Mouse (Mus musculus): ENCODE data around the gene Rad23a.

Gene Rad23a

GRCm38 (mm10) chr8:84813059-84813458, 27.4 kb downstream of the Rad23a start:
- Histone ChIP-seq H3K27me3 (ENCODE audit: insufficient read depth, low read length) (peaks cover 46% of the 10 kb centered on the region), H3K4me1 (replicated peaks; ENCODE audit: low read depth, low read length) (peaks cover 30% of the 10 kb centered on the region), H3K36me3 (ENCODE audit: insufficient read depth, low read length) (no peaks in the 10 kb centered on the region), H3K4me3 (replicated peaks; ENCODE audit: low read length) (no peak overlapping the region), H3K9me3 (ENCODE audit: low read length) (no peaks in the 10 kb centered on the region)
- TF ChIP-seq POU5F1 (IDR thresholded peaks at IDR 0.05; ENCODE audit: borderline replicate concordance, low read length): no peak
- TF ChIP-seq CTCF (conservative IDR thresholded peaks at IDR 0.05; ENCODE audit: low read length): peak; percentile 74

- Histone ChIP-seq H3K4me3 (replicated peaks; ENCODE audit: low read length) (no peak overlapping the region), H3K9me3 (ENCODE audit: low read length) (no peaks in the 10 kb centered on the region), H3K27me3 (ENCODE audit: insufficient read depth, low read length) (peaks cover 50% of the 10 kb centered on the region), H3K4me1 (replicated peaks; ENCODE audit: low read depth, low read length) (peaks cover 26% of the 10 kb centered on the region), H3K36me3 (ENCODE audit: insufficient read depth, low read length) (no peaks in the 10 kb centered on the region)
- no peak for TF ChIP-seq CTCF (conservative IDR thresholded peaks at IDR 0.05; ENCODE audit: low read length)
- TF ChIP-seq POU5F1 (IDR thresholded peaks at IDR 0.05; ENCODE audit: borderline replicate concordance, low read length): no peak
- TF ChIP-seq NANOG (IDR thresholded peaks at IDR 0.05; ENCODE audit: borderline replicate concordance, low read length): no peak
These were observed 29.2 kb downstream of the Rad23a start for GRCm38 (mm10) chr8:84811303-84811702.

GRCm38 (mm10) chr8:84810896-84811295, 29.6 kb downstream of the Rad23a start:
- Histone ChIP-seq H3K4me1 (replicated peaks; ENCODE audit: low read depth, low read length) (peaks cover 21% of the 10 kb centered on the region), H3K36me3 (ENCODE audit: insufficient read depth, low read length) (no peaks in the 10 kb centered on the region), H3K27me3 (ENCODE audit: insufficient read depth, low read length) (peaks cover 48% of the 10 kb centered on the region), H3K4me3 (replicated peaks; ENCODE audit: low read length) (no peak overlapping the region), H3K9me3 (ENCODE audit: low read length) (peaks cover 3% of the 10 kb centered on the region; the same call in 1 of the 2 replicates)
- TF ChIP-seq NANOG (IDR thresholded peaks at IDR 0.05; ENCODE audit: borderline replicate concordance, low read length) (no peak), POU5F1 (IDR thresholded peaks at IDR 0.05; ENCODE audit: borderline replicate concordance, low read length) (no peak), CTCF (conservative IDR thresholded peaks at IDR 0.05; ENCODE audit: low read length) (no peak)

GRCm38 (mm10) chr8:84809941-84810280, 30.6 kb downstream of the Rad23a start:
- Histone ChIP-seq H3K9me3 (ENCODE audit: low read length) (peaks cover 3% of the 10 kb centered on the region; the same call in 1 of the 2 replicates), H3K36me3 (ENCODE audit: insufficient read depth, low read length) (no peaks in the 10 kb centered on the region), H3K4me3 (replicated peaks; ENCODE audit: low read length) (no peak overlapping the region), H3K4me1 (replicated peaks; ENCODE audit: low read depth, low read length) (peaks cover 13% of the 10 kb centered on the region), H3K27me3 (ENCODE audit: insufficient read depth, low read length) (peaks cover 57% of the 10 kb centered on the region)
- TF ChIP-seq CTCF (conservative IDR thresholded peaks at IDR 0.05; ENCODE audit: low read length): no peak
- no peak for TF ChIP-seq NANOG (IDR thresholded peaks at IDR 0.05; ENCODE audit: borderline replicate concordance, low read length)
- TF ChIP-seq POU5F1 (IDR thresholded peaks at IDR 0.05; ENCODE audit: borderline replicate concordance, low read length): no peak

GRCm38 (mm10) chr8:84809109-84809940, 31.1 kb downstream of the Rad23a start:
- H3K4me3 ChIP-seq (replicated peaks; ENCODE audit: low read length): no peak overlapping the region

DNA sequence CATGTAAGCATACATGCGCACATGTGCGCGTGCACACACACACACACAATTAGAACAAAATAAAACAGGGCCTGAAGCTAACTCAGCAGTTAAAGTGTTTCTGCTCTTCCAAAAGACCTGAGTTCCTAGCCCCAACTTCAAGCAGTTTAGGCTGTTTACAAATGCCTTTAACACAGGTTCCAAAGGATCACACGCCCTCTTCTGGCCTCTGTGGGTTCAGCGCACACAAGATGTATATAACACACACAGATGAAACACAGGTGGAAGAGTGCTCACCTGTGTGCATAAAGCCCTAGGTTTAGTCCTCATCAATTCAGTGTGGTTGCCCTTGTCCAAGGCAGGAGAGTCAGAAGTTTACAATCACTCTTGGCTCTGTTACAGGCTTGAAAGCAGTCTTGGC, 34.4 kb downstream of the Rad23a start:
- Histone ChIP-seq H3K36me3 (ENCODE audit: insufficient read depth, low read length) (no peaks in the 10 kb centered on the region), H3K4me1 (replicated peaks; ENCODE audit: low read depth, low read length) (no peaks in the 10 kb centered on the region), H3K27me3 (ENCODE audit: insufficient read depth, low read length) (peaks cover 63% of the 10 kb centered on the region), H3K9me3 (ENCODE audit: low read length) (peaks cover 3% of the 10 kb centered on the region; the same call in 1 of the 2 replicates), H3K4me3 (replicated peaks; ENCODE audit: low read length) (no peak overlapping the region)
- peak; percentile 41 for TF ChIP-seq CTCF (conservative IDR thresholded peaks at IDR 0.05; ENCODE audit: low read length)
- no peak for TF ChIP-seq POU5F1 (IDR thresholded peaks at IDR 0.05; ENCODE audit: borderline replicate concordance, low read length)

More at GRCm38 (mm10) chr8:84809109-84809940, 31.1 kb downstream of the Rad23a start:
- peaks cover 7% of the 10 kb centered on the region for H3K4me1 ChIP-seq (replicated peaks; ENCODE audit: low read depth, low read length)
- H3K9me3 ChIP-seq (ENCODE audit: low read length): peaks cover 3% of the 10 kb centered on the region; the same call in 1 of the 2 replicates
- no peaks in the 10 kb centered on the region for H3K36me3 ChIP-seq (ENCODE audit: insufficient read depth, low read length)
- H3K27me3 ChIP-seq (ENCODE audit: insufficient read depth, low read length): peaks cover 57% of the 10 kb centered on the region
- no peak for TF ChIP-seq POU5F1 (IDR thresholded peaks at IDR 0.05; ENCODE audit: borderline replicate concordance, low read length)
- TF ChIP-seq CTCF (conservative IDR thresholded peaks at IDR 0.05; ENCODE audit: low read length): no peak
- no peak for TF ChIP-seq NANOG (IDR thresholded peaks at IDR 0.05; ENCODE audit: borderline replicate concordance, low read length)

GRCm38 (mm10) chr8:84799999-84800831, 40.2 kb downstream of the Rad23a start, which contains the start of gene Nfix:
Nfix (minus strand) TSS chr8:84800344.
- H3K9me3 ChIP-seq (ENCODE audit: low read length): no peaks in the 10 kb centered on the region
- peaks cover 7% of the 10 kb centered on the region for H3K4me1 ChIP-seq (replicated peaks; ENCODE audit: low read depth, low read length)
- peaks cover 89% of the 10 kb centered on the region for H3K27me3 ChIP-seq (ENCODE audit: insufficient read depth, low read length)
- H3K36me3 ChIP-seq (ENCODE audit: insufficient read depth, low read length): no peaks in the 10 kb centered on the region
- TF ChIP-seq NANOG (IDR thresholded peaks at IDR 0.05; ENCODE audit: borderline replicate concordance, low read length): no peak
- TF ChIP-seq CTCF (conservative IDR thresholded peaks at IDR 0.05; ENCODE audit: low read length): no peak
- TF ChIP-seq POU5F1 (IDR thresholded peaks at IDR 0.05; ENCODE audit: borderline replicate concordance, low read length): no peak
- H3K4me3 ChIP-seq (replicated peaks; ENCODE audit: low read length): peak within 1 kb of the TSS; percentile 69
